Mouse (Mus musculus) neural tube, embryonic 12.5 days (tissue): ENCODE results near the gene Meis2. TPM values are rescaled to one million over a fixed set of nuclear protein-coding genes. Genes with fewer than 3 reads are reported as not detected.

Source experiments
- ATAC-seq: fragments of 200-750 bp; cut with Nextera tagmentation; 2 replicates; pipeline ENCODE4 v1.8.0; 2017; ENCODE audit warnings: low read depth, mild to moderate bottlenecking, moderate TSS enrichment, moderate library complexity; ENCODE audit not compliant: low FRiP score
- H3K27ac ChIP-seq: fragments of 300-500 bp; sonication (generic); 2 replicates; pipeline ENCODE4 v1.5.1; 2016
- H3K27me3 ChIP-seq: fragments of 300-500 bp; sonication (generic); replicated peaks from 2 replicates; pipeline ENCODE4 v1.6.1; 2016; ENCODE audit warnings: mild to moderate bottlenecking
- H3K36me3 ChIP-seq: fragments of 300-500 bp; sonication (generic); 2 replicates; pipeline ENCODE4 v1.6.1; 2016; ENCODE audit warnings: mild to moderate bottlenecking
- H3K4me1 ChIP-seq: fragments of 300-500 bp; sonication (generic); 2 replicates; pipeline ENCODE4 v1.6.1; 2016
- H3K4me2 ChIP-seq: fragments of 300-500 bp; sonication (generic); replicated peaks from 2 replicates; pipeline ENCODE4 v1.6.1; 2016; ENCODE audit warnings: mild to moderate bottlenecking
- H3K4me3 ChIP-seq: fragments of 300-500 bp; sonication (generic); 2 replicates; pipeline ENCODE4 v1.5.1; 2016
- H3K9ac ChIP-seq: fragments of 300-500 bp; sonication (generic); 2 replicates; pipeline ENCODE4 v1.6.1; 2016; ENCODE audit warnings: mild to moderate bottlenecking
- H3K9me3 ChIP-seq: fragments of 300-500 bp; sonication (generic); 2 replicates; pipeline ENCODE4 v1.6.1; 2016; ENCODE audit warnings: mild to moderate bottlenecking
- WGBS: fragments of 180-500 bp; shearing (Covaris S2); methylation state at CpG from one replicate; pipeline ENCODE4 v1.1.7; 2016; 5-methylcytosine and 5-hydroxymethylcytosine counted together
- polyA plus RNA-seq: library from polyadenylated mRNA; unstranded; fragments of >200 nt; fragmentation: Nextera tagmentation; extraction: Ambion mirVana; gene quantifications from 2 replicates; pipeline ENCODE4 v1.2.1, GENCODE M21; 2016

The Meis2 gene
- polyA plus RNA-seq, 1 experiment from 2014 or later, result 108 TPM

DNA sequence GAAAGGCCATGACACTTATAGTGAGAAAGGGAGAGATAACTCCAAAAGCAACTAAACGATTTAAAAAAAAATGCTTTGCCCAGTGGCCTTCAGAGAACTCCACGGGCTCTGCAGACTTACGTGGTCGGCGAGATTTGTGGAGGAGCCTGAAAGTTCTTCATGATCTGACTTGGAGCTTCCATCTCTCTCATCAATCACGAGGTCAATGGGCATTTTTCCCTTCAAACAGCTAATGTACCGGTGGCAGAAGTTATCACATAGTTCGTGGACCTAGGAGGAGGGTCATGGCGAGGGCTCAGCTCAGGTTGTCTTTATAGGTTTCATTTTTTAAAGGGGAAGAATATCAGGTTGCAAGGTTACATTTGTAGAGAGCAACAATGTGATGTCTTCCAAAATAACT, 7.1 kb downstream of the Meis2 start:
- no peaks in the 10 kb centered on the region for H3K27me3 ChIP-seq
- H3K9ac ChIP-seq, result peak overlapping the region; percentile 44; the same call in 1 of the 2 replicates
- H3K27ac ChIP-seq, result no peak overlapping the region
- H3K36me3 ChIP-seq, result peaks cover 24% of the 10 kb centered on the region
- peak overlapping the region; percentile 87 for H3K4me2 ChIP-seq
- no peaks in the 10 kb centered on the region for H3K9me3 ChIP-seq
- H3K4me1 ChIP-seq, result peaks cover 58% of the 10 kb centered on the region
- peak overlapping the region; percentile 82 for H3K4me3 ChIP-seq
- ATAC-seq, result no peak
- 33% methylated on average over 9 of the region's 9 CpGs for WGBS

DNA sequence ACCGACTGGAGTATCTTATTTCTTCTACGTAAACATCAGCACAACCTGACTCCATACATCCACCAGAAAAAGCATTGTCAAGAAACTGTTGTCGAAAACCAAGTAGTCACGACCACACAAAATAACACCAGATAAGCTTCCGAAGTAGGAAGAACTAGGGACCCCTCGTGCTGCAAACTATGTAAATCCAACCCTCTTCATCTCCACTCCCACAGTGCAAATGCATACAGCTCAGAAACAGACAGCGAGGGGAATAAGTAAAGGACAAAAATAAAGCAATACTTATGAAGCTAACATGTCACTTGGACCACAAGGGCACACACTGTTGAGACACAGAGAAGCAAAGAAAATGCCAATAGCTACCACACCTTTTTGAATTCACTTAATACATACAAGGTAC, 8.8 kb downstream of the Meis2 start:
- H3K9ac ChIP-seq, result peak overlapping the region; percentile 44; the same call in 1 of the 2 replicates
- H3K4me2 ChIP-seq, result peak overlapping the region; percentile 87
- 76% methylated on average over 7 of the region's 7 CpGs for WGBS
- ATAC-seq, result no peak
- H3K9me3 ChIP-seq, result no peaks in the 10 kb centered on the region
- no peak overlapping the region for H3K27ac ChIP-seq
- peak overlapping the region; percentile 82 for H3K4me3 ChIP-seq
- no peaks in the 10 kb centered on the region for H3K27me3 ChIP-seq
- H3K36me3 ChIP-seq, result peaks cover 24% of the 10 kb centered on the region
- peaks cover 71% of the 10 kb centered on the region for H3K4me1 ChIP-seq

DNA sequence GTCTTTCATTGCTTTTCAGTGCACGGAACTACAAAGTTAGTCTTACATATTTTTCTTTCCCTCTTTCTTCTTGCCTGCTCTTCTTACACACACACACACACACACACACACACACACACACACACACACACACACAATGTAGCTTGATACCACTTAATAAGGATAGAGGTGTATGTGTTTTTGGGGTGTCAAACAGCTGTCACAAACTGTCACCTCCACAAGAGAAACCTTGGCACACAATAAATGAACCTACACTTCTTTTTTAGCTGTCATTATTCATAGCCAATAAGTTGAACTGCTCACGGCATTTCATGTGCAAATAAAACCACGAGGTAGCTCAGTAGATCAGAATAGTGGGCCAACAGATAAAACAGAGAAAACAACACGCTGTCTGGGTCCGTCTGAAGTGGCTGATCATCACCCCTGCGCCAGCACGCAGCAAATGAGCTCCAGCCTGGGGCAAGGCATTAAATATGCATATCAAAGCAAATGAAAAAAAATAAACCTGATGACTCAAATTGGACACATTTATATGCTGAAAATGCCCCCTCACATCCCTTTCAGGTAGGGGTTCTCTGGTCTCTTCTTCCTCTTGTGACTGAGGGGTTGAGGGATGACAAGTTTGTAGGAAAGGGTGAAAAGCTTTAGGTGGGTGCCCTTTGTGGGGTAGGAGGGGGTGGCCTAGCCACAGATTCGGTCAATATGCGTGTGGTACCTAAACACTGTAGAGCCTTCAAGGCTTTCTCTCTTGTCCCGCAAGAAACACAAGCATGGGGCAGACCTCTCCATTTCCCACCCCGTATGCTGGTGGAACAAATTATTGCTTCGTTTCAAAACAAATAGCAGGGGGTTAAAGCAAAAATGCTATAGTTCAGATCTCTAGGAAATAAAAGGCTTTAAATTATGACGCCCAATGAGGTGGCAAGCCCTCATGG, 9.7 kb downstream of the Meis2 start:
- peaks cover 23% of the 10 kb centered on the region for H3K36me3 ChIP-seq
- H3K27ac ChIP-seq, result no peak overlapping the region
- WGBS, result 37% methylated on average over 13 of the region's 13 CpGs
- H3K4me2 ChIP-seq, result peak overlapping the region; percentile 87
- ATAC-seq, result 0 out of 2 replicates have a peak, but pooled peaks have one; percentile 11
- no peaks in the 10 kb centered on the region for H3K9me3 ChIP-seq
- H3K4me1 ChIP-seq, result peaks cover 70% of the 10 kb centered on the region
- no peaks in the 10 kb centered on the region for H3K27me3 ChIP-seq
- H3K4me3 ChIP-seq, result peak overlapping the region; percentile 11; the same call in 1 of the 2 replicates
- peak overlapping the region; percentile 17; the same call in 1 of the 2 replicates for H3K9ac ChIP-seq

DNA sequence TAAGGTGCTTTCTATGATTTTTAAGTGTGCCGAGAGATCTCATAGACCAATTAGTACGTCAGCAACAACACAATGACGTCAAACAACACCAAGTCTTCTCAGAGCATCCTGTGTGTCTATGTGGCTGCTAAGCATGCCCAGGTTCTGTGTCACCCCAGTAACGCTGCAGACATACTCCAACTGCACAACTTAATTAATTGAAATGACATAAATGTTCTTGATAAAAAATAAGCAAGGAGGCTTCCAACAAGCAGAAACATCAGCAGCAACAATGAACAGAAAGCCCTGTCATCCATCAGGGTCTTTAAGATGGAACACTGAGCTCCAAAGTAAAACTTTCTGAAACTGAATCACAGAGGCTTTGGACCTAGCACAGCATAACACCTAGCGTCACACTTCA, 11.7 kb downstream of the Meis2 start:
- Histone ChIP-seq H3K4me2 (peak overlapping the region; percentile 41), H3K36me3 (peaks cover 11% of the 10 kb centered on the region), H3K27ac (no peak overlapping the region), H3K9me3 (no peaks in the 10 kb centered on the region), H3K4me1 (peaks cover 50% of the 10 kb centered on the region), H3K4me3 (no peak overlapping the region), H3K27me3 (no peaks in the 10 kb centered on the region), H3K9ac (no peak overlapping the region)
- WGBS, result 65% methylated on average over 5 of the region's 5 CpGs
- ATAC-seq, result no peak

DNA sequence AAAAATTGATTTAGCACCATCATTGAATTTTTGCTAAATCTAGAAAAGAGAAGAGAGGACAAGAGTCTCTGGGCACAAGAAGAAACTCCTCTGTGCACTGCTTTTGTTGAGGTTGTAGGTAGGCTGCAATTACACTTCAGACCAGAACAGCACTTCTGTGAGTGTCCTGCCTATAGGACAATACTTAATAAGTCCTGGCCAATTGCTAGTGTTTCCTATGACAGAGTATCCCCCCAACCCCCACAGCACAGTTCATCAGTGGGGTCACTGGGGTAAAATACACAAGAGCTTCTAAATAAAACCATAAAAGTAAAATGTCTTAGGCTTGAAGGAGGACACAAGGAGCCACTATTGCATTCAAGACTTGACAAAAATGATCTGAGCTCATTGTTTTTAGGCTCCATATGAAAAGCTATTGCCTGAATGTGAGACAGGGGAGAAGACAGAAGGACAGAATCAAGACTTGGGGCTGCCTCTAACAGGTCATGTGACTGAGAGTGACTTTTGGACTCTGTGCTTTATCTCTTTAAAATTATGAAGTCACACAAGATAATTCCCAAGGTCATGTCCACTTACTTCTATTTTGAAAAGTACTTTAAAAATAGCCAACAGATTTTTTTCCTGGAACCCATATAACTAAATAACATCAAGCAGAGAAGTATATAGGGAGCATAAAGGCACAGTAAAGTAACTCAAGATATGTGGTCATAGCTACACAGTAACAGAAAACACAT, 12.8 kb downstream of the Meis2 start:
- no peaks in the 10 kb centered on the region for H3K27me3 ChIP-seq
- H3K4me3 ChIP-seq, result no peak overlapping the region
- H3K27ac ChIP-seq, result no peak overlapping the region
- peaks cover 39% of the 10 kb centered on the region for H3K4me1 ChIP-seq
- peak overlapping the region; percentile 46 for H3K4me2 ChIP-seq
- peaks cover 10% of the 10 kb centered on the region; the same call in 1 of the 2 replicates for H3K36me3 ChIP-seq
- ATAC-seq, result no peak
- no peaks in the 10 kb centered on the region for H3K9me3 ChIP-seq
- H3K9ac ChIP-seq, result no peak overlapping the region

DNA sequence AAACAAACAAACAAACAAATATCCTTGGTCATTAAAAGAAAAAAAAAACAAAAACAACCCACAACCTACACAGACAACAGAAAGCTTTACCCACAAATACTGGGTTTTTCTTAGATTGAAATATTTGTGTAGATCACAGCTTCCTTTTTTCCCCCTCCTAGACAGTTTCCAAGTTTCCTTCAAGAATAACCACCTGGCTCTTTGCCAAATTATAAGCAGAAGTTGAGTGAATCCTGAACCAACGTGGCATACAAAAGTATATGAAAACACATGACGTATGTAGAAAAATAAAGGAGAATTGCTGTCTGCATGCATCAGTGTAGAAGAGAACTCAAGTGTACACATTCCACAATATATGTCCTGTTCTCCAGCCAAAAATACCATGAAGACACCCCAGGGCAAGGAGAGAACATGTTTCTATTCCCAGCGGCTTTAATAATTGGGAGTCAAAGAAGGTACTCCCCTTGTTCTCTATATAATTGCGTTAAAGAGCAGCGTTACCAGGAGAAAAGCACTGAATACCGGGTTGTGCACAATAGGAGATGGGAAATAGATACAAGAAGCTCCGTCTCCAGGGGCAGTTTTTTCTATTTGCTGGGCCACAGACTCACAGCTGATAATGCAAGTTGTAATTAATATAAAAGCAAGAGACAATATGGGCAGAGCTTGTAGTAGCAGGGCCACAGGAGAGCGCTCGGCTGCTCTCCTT, 13.6 kb downstream of the Meis2 start:
- WGBS, result 43% methylated on average over 9 of the region's 9 CpGs
- peak overlapping the region; percentile 46 for H3K4me2 ChIP-seq
- no peak overlapping the region for H3K27ac ChIP-seq
- H3K4me1 ChIP-seq, result peaks cover 37% of the 10 kb centered on the region
- no peaks in the 10 kb centered on the region for H3K27me3 ChIP-seq
- no peak for ATAC-seq
- H3K36me3 ChIP-seq, result peaks cover 15% of the 10 kb centered on the region; the same call in 1 of the 2 replicates
- no peak overlapping the region for H3K4me3 ChIP-seq
- no peak overlapping the region for H3K9ac ChIP-seq
- H3K9me3 ChIP-seq, result no peaks in the 10 kb centered on the region

DNA sequence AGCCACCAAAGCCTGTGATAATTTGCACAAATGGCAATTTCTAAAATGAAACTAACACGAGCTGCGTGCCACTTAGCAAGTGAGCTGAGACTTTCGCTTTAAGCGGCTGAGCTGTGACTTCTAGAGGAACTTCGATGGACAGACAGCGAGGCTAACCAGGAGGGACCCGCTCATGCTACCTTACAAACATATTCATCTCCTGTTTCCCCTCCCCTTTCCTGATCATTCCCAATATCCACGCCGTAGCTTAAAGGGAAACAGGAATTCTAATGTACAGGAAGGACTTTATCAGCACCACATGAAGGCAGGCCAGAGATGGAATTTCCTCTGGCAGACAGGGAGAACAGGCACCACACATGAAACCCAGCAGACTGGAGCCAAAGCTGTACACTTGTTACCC, 15.9 kb downstream of the Meis2 start:
- H3K27ac ChIP-seq, result no peak overlapping the region
- H3K9me3 ChIP-seq, result no peaks in the 10 kb centered on the region
- ATAC-seq, result no peak
- H3K4me3 ChIP-seq, result no peak overlapping the region
- H3K27me3 ChIP-seq, result no peaks in the 10 kb centered on the region
- H3K9ac ChIP-seq, result no peak overlapping the region
- peaks cover 15% of the 10 kb centered on the region; the same call in 1 of the 2 replicates for H3K36me3 ChIP-seq
- peaks cover 33% of the 10 kb centered on the region for H3K4me1 ChIP-seq
- 92% methylated on average over 9 of the region's 9 CpGs for WGBS
- no peak overlapping the region for H3K4me2 ChIP-seq

DNA sequence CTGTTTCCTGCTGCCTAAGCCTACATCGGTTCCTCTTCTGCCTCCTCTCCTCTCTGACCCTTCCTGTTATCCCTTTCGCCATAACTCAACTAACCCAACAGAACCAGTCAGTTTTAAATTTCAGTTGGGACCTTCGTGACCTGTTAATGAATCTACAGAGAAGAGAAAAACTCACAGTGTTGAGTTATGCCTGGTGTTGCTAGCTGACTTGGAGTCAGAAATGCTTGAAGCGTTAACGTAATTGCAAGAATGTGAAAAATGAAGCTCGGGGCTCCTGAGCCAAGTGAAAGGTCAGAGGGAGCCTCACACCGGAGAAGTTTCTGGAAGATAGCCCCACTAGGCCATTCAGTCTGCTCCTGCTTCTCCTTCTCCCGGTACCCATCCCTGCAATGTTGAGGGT, 18.3 kb downstream of the Meis2 start:
- Histone ChIP-seq H3K4me1 (peaks cover 39% of the 10 kb centered on the region), H3K36me3 (peaks cover 18% of the 10 kb centered on the region; the same call in 1 of the 2 replicates), H3K27ac (no peak overlapping the region), H3K9me3 (no peaks in the 10 kb centered on the region), H3K4me3 (no peak overlapping the region), H3K27me3 (no peaks in the 10 kb centered on the region), H3K4me2 (no peak overlapping the region), H3K9ac (no peak overlapping the region)
- 62% methylated on average over 8 of the region's 8 CpGs for WGBS
- no peak for ATAC-seq

DNA sequence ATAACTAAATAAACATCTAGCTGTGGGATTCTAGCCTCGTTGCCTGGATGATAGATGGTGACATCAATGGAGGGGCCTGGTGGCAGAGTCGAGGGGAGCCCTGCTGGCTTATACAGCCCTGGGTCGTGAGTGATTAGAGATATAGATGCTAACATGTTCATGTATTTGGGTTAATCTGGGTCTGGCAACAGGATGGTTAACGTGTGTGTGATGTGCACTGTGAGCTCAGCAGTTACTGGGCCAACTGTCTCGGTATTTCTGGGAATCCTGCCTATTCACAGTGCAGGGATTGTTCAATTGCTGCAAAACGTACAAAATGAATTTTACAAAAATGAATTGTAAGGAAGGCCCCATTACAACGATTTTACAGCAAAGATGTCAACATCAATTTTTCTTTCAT, 20.6 kb downstream of the Meis2 start:
- H3K36me3 ChIP-seq, result peaks cover 28% of the 10 kb centered on the region; the same call in 1 of the 2 replicates
- H3K4me2 ChIP-seq, result no peak overlapping the region
- 20% methylated on average over 7 of the region's 7 CpGs for WGBS
- no peak overlapping the region for H3K27ac ChIP-seq
- no peaks in the 10 kb centered on the region for H3K9me3 ChIP-seq
- H3K27me3 ChIP-seq, result no peaks in the 10 kb centered on the region
- H3K9ac ChIP-seq, result no peak overlapping the region
- peaks cover 37% of the 10 kb centered on the region for H3K4me1 ChIP-seq
- H3K4me3 ChIP-seq, result no peak overlapping the region
- no peak for ATAC-seq

DNA sequence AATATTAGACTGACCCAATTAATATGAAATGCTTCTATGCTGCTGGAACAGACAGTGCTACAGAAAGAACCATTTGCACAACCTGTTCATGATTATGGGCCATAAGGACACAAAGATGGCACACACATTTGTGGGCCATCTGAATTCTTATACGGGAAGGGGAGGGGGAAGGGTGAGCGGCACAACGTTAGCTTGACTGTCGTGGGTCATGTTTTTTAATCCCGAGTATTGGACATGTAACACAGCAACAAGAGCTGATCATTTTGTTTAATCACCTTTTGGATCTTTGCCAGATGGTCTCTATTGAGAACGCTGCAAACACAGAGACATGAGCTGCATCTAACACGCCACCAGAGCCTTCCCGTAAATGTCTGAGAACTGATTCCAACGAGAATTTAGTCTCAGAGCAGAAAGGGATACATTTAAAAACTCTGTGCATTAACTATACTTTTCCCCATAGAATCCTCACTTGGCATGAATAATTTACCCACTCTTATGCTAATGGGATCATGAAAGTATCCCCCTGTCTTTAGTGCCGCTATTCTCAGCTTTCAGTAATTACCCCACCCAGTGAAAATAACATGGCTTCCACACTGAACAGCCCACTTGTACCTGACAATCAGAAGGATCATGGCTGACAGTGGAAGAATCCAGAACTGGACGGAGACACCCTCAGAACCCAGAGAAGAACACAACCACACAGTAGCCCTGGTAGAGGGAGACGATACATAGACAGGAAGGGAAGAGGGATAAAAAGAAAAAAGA, 22.5 kb downstream of the Meis2 start:
- Histone ChIP-seq H3K27ac (no peak overlapping the region), H3K4me1 (peaks cover 37% of the 10 kb centered on the region), H3K36me3 (peaks cover 35% of the 10 kb centered on the region), H3K9me3 (no peaks in the 10 kb centered on the region), H3K9ac (no peak overlapping the region), H3K4me2 (peak overlapping the region; percentile 33), H3K27me3 (no peaks in the 10 kb centered on the region), H3K4me3 (no peak overlapping the region)
- WGBS, result 34% methylated on average over 12 of the region's 12 CpGs
- peak; percentile 27 for ATAC-seq

DNA sequence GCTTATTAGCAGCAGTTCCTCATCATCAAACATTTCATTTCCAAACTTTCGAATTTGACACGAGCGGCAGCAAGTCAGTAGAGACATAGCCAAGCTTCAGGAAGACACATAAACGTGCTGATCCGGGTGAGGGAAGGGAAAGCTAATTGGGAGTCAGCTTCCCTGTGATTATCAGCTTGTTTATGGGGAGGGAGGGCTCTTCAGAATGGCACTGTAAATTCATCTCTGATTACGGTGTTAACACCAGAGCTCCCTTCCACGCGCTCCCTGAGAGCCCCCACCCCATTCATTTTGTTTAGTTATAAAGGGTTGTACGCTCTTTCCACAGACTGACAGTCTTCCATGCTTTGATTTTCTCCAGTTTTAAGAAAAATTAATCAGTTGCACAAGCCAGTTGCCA, 23.2 kb downstream of the Meis2 start:
- Histone ChIP-seq H3K4me3 (no peak overlapping the region), H3K4me2 (no peak overlapping the region; the same call in 1 of the 2 replicates), H3K27me3 (no peaks in the 10 kb centered on the region), H3K9me3 (no peaks in the 10 kb centered on the region), H3K4me1 (peaks cover 34% of the 10 kb centered on the region), H3K27ac (no peak overlapping the region), H3K36me3 (peaks cover 34% of the 10 kb centered on the region), H3K9ac (no peak overlapping the region)
- no peak for ATAC-seq
- 42% methylated on average over 9 of the region's 9 CpGs for WGBS
